ENCODE assay signal across 17 mouse cellular contexts in genomic region chr12:110556861-110557628, GRCm38 (mm10). TPM values are rescaled to one million over a fixed set of nuclear protein-coding genes. Genes with fewer than 3 reads are reported as not detected.
DNase-seq lines count a peak whose midpoint lies in the region; ATAC-seq and TF ChIP-seq lines count a peak whose summit lies in the region.
"Had no signal": no experiment of that assay in that cellular context is flagged by ENCODE, and none has a peak within 500 bp of the region (broad histone marks: within the 10 kb centered on the region; RNA-seq: fewer than 3 reads in every experiment).

No protein-coding gene starts in this region.

- no peak overlapping the region for H3K27ac ChIP-seq in heart, embryonic 10.5 days
- H3K27ac ChIP-seq in lung, postnatal 0 days (ENCODE audit: low read length) = peak overlapping the region; percentile 26; the same call in 1 of the 2 replicates
- no peak overlapping the region for H3K27ac ChIP-seq in forebrain, embryonic 14.5 days (ENCODE audit: low read depth, low read length)
- H3K27ac ChIP-seq: hindbrain, embryonic 15.5 days; kidney, embryonic 15.5 days; neural tube, embryonic 12.5 days had no signal

- no peak overlapping the region for H3K9ac ChIP-seq in lung, postnatal 0 days (replicated peaks; ENCODE audit: low read depth)
- H3K9ac ChIP-seq in forebrain, embryonic 14.5 days (ENCODE audit: low read length) = no peak overlapping the region
- H3K9ac ChIP-seq: hindbrain, embryonic 15.5 days; kidney, embryonic 15.5 days; neural tube, embryonic 12.5 days had no signal

- peak; percentile 41 to 57 for DNase-seq in heart, adult 9 months (ENCODE audit: low spot score in 2 of 2)
- no peak for DNase-seq in heart, embryonic 10.5 days (ENCODE audit: low spot score)
- peak; percentile 44 for DNase-seq in urinary bladder, postnatal 25 days (ENCODE audit: low spot score)
- DNase-seq in urinary bladder, postnatal 10 days (ENCODE audit: low spot score) = no peak
- DNase-seq in lung, postnatal 0 days (ENCODE audit: low spot score) = peak; percentile 89
- peak; percentile 38 to 68 for DNase-seq in urinary bladder, postnatal 36 days (ENCODE audit: low spot score in 2 of 2)
- DNase-seq in forebrain, embryonic 14.5 days (ENCODE audit: low spot score) = no peak
- no peak for DNase-seq in frontal cortex, postnatal 14 days (ENCODE audit: low spot score in 2 of 2)
- DNase-seq: adrenal gland, postnatal 10 days; cerebellum, adult 11 months; embryo, embryonic 11 days; liver; thymus, postnatal 4 days had no signal

- H3K4me3 ChIP-seq in heart, embryonic 10.5 days = no peak overlapping the region
- no peak overlapping the region for H3K4me3 ChIP-seq in lung, postnatal 0 days (ENCODE audit: low read depth, low read length)
- no peak overlapping the region for H3K4me3 ChIP-seq in forebrain, embryonic 14.5 days (ENCODE audit: low read depth, low read length)
- H3K4me3 ChIP-seq: hindbrain, embryonic 15.5 days; kidney, embryonic 15.5 days; megakaryocyte, embryonic 14.5 days; neural tube, embryonic 12.5 days had no signal

- TF ChIP-seq CTCF in lung, postnatal 0 days (IDR thresholded peaks at IDR 0.05) = no peak

- no peak for TF ChIP-seq EP300 in lung, postnatal 0 days (IDR thresholded peaks at IDR 0.05)

- H3K27me3 ChIP-seq in heart, embryonic 10.5 days (ENCODE audit: insufficient read depth, poor library complexity, severe bottlenecking) = no peaks in the 10 kb centered on the region
- no peaks in the 10 kb centered on the region for H3K27me3 ChIP-seq in lung, postnatal 0 days (replicated peaks; ENCODE audit: insufficient read depth, low read length)
- no peaks in the 10 kb centered on the region for H3K27me3 ChIP-seq in forebrain, embryonic 14.5 days (replicated peaks; ENCODE audit: control insufficient read depth, insufficient read depth, low read length)
- H3K27me3 ChIP-seq: hindbrain, embryonic 15.5 days; kidney, embryonic 15.5 days; megakaryocyte, embryonic 14.5 days; neural tube, embryonic 12.5 days had no signal

- H3K9me3 ChIP-seq in heart, embryonic 10.5 days = no peaks in the 10 kb centered on the region
- no peaks in the 10 kb centered on the region for H3K9me3 ChIP-seq in lung, postnatal 0 days (ENCODE audit: low read length)
- H3K9me3 ChIP-seq in forebrain, embryonic 14.5 days (replicated peaks; ENCODE audit: control insufficient read depth, low read length) = no peaks in the 10 kb centered on the region
- H3K9me3 ChIP-seq: hindbrain, embryonic 15.5 days; kidney, embryonic 15.5 days; megakaryocyte, embryonic 14.5 days; neural tube, embryonic 12.5 days had no signal

- WGBS in heart, embryonic 10.5 days = 89% methylated on average over 18 of the region's 18 CpGs
- WGBS in lung, postnatal 0 days = 85% methylated on average over 18 of the region's 18 CpGs
- WGBS in forebrain, embryonic 14.5 days = 71% methylated on average over 18 of the region's 18 CpGs

- no peaks in the 10 kb centered on the region for H3K4me1 ChIP-seq in heart, embryonic 10.5 days
- no peaks in the 10 kb centered on the region for H3K4me1 ChIP-seq in lung, postnatal 0 days (ENCODE audit: insufficient read depth, low read depth, low read length)
- H3K4me1 ChIP-seq in forebrain, embryonic 14.5 days (ENCODE audit: control insufficient read depth, insufficient read depth, low read length) = no peaks in the 10 kb centered on the region
- H3K4me1 ChIP-seq: hindbrain, embryonic 15.5 days; kidney, embryonic 15.5 days; megakaryocyte, embryonic 14.5 days; neural tube, embryonic 12.5 days had no signal

- peak; percentile 94 for ATAC-seq in lung, postnatal 0 days
- ATAC-seq in forebrain, embryonic 14.5 days = no peak

- peaks cover 98% of the 10 kb centered on the region for H3K36me3 ChIP-seq in heart, embryonic 10.5 days
- peaks cover 23% of the 10 kb centered on the region for H3K36me3 ChIP-seq in lung, postnatal 0 days (ENCODE audit: insufficient read depth, low read length)
- peaks cover 83% of the 10 kb centered on the region for H3K36me3 ChIP-seq in forebrain, embryonic 14.5 days (ENCODE audit: control insufficient read depth, insufficient read depth, low read length)

- no peak overlapping the region for H3K4me2 ChIP-seq in lung, postnatal 0 days (replicated peaks; ENCODE audit: low read depth, low read length)
- no peak overlapping the region for H3K4me2 ChIP-seq in forebrain, embryonic 14.5 days (ENCODE audit: low read length)
- H3K4me2 ChIP-seq: hindbrain, embryonic 15.5 days; kidney, embryonic 15.5 days; neural tube, embryonic 12.5 days had no signal

RNA-seq across cellular contexts. Expression of gene Dync1h1, which starts 44.2 kb away (rescaled TPM):
- 49.9 and 51.6 TPM in 2 replicates for polyA plus RNA-seq in heart, embryonic 10.5 days (2016; fragmentation: Nextera tagmentation; extraction: Ambion mirVana)
- polyA plus RNA-seq in lung, postnatal 0 days (2015; fragmentation: Nextera tagmentation; extraction: Ambion mirVana) = 34.7 and 38.1 TPM in 2 replicates
- 89.0 and 94.3 TPM in 2 replicates for polyA plus RNA-seq in forebrain, embryonic 14.5 days (2014; fragmentation: Nextera tagmentation; extraction: Ambion mirVana)

Comparison
In these comparisons a context has a peak if more than half of its experiments do, and no peak if none do; other contexts are left out.
1. DNase-seq: peak in heart, adult 9 months (2 of 2), urinary bladder, postnatal 25 days (single experiment), lung, postnatal 0 days (single experiment) and urinary bladder, postnatal 36 days (2 of 2); none in heart, embryonic 10.5 days (single experiment), urinary bladder, postnatal 10 days (single experiment), forebrain, embryonic 14.5 days (single experiment) and frontal cortex, postnatal 14 days (0 of 2).